Mouse (Mus musculus): ENCODE results near the gene Tubg2. TPM values are rescaled to one million over a fixed set of nuclear protein-coding genes. Genes with fewer than 3 reads are reported as not detected.

Gene Tubg2
- polyA plus RNA-seq, 1 experiment, result 2.4 TPM

DNA sequence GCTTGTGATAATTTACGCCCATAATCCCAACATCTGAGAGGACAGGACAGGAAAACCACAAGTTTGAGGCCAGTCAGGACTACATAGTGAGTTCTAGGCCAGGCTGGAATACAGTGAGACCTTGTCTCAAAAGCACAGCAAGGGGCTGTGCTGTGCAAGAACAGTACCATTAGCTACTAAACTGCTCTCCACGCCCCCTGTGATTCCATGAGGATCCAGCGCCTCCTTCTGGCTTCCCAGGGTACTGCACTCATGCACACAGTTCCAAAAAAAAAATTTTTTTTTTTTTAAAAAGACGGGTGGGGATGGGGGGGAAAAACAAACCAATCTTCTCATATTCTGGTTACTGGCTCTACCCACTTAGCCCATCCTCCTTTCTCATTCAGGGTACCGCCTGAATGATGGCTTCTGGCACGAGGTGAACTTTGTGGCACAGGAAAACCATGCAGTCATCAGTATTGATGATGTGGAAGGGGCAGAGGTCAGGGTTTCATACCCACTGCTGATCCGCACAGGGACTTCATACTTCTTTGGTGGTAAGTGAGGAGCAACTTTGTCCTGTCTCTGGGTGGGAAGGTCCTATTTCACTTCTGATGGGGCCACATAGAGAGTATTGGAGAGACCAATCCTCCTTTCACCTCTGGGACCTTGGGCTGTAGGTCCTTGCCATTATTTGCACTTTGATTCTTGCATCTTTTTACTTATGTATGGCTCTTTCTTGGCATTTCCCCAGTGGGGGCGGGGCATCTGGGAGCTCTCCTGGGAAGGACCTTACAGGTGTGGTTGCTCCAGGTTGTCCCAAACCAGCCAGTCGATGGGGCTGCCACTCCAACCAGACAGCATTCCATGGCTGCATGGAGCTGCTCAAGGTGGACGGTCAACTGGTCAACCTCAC, 25.4 kb downstream of the Tubg2 start:
- 33% methylated on average over 10 of the region's 10 CpGs for WGBS
- no peak overlapping the region for H3K4me3 ChIP-seq (replicated peaks; ENCODE audit: extremely low read depth, low read depth, low read length)
- peak; percentile 93 for TF ChIP-seq CTCF (IDR thresholded peaks at IDR 0.05; ENCODE audit: insufficient read depth, low read length)
- TF ChIP-seq POLR2A (IDR thresholded peaks at IDR 0.05; ENCODE audit: borderline replicate concordance, extremely low read depth, low read depth, low read length), result no peak
- H3K4me1 ChIP-seq (ENCODE audit: control insufficient read depth, insufficient read depth, low read length), result no peaks in the 10 kb centered on the region
- DNase-seq, result peak; percentile 76

DNA sequence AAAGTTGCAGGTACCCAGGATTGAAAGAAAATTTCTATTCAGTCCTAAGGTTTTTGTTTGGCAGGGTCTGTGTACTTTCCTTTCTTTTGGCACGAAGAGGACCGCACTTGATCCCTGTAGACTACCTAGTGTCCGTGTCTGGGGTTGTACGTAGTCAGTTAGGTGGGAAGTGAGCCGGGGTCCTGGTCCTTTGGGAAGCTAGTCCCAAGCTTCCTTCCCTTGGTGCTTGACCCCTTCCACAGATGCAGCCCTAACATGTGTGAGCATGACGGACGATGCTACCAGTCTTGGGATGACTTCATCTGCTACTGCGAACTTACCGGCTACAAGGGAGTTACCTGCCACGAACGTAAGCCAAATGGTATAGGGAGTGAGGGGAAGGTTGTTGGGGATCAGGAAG, 26.3 kb downstream of the Tubg2 start:
- WGBS, result 90% methylated on average over 11 of the region's 11 CpGs
- no peaks in the 10 kb centered on the region for H3K4me1 ChIP-seq (ENCODE audit: control insufficient read depth, insufficient read depth, low read length)
- TF ChIP-seq POLR2A (IDR thresholded peaks at IDR 0.05; ENCODE audit: borderline replicate concordance, extremely low read depth, low read depth, low read length), result no peak
- no peak for TF ChIP-seq CTCF (IDR thresholded peaks at IDR 0.05; ENCODE audit: insufficient read depth, low read length)
- no peak for DNase-seq
- H3K4me3 ChIP-seq (replicated peaks; ENCODE audit: extremely low read depth, low read depth, low read length), result no peak overlapping the region

DNA sequence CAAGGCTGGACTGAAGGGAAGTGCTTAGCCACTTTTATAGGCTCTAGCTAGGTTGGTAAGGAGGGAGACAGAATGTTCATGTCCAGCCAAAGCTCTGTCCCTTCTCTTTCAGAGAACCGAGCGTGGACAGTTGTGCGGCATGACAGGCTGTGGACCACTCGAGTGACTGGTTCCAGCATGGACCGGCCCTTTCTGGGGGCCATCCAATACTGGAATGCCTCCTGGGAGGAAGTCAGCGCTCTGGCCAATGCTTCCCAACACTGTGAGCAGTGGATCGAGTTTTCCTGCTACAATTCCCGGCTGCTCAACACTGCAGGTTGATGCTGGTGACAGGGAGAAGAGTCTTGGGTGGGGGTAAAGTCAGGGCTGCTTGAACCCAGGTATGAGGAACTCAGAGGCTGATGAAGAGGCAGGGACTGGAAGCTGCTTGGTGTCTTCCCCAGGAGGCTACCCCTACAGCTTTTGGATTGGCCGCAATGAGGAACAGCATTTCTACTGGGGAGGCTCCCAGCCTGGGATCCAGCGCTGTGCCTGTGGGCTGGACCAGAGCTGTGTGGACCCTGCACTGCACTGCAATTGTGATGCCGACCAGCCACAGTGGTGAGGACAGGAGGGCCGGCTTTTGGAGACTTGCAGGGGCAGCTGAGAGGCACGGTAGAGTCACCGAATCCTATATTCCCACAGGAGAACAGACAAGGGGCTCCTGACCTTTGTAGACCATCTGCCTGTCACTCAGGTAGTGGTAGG, 27.2 kb downstream of the Tubg2 start:
- 69% methylated on average over 14 of the region's 14 CpGs for WGBS
- TF ChIP-seq CTCF (IDR thresholded peaks at IDR 0.05; ENCODE audit: insufficient read depth, low read length) (no peak), POLR2A (IDR thresholded peaks at IDR 0.05; ENCODE audit: borderline replicate concordance, extremely low read depth, low read depth, low read length) (no peak)
- no peak for DNase-seq
- Histone ChIP-seq H3K4me1 (ENCODE audit: control insufficient read depth, insufficient read depth, low read length) (no peaks in the 10 kb centered on the region), H3K4me3 (replicated peaks; ENCODE audit: extremely low read depth, low read depth, low read length) (no peak overlapping the region)

DNA sequence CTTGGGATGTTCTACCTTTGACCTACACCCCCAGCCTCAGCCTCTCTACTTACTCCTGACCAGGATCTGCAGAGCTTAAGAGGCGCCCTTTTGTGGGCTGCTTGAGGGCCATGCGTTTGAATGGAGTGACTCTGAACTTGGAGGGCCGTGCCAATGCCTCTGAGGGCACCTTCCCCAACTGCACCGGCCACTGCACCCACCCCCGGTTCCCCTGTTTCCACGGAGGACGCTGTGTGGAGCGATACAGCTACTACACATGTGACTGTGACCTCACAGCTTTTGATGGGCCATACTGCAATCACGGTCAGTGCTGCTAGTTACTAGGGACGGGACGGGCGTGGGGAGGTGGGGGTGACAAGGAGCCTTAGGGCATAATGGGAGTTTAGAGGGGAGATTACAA, 29.3 kb downstream of the Tubg2 start:
- no peak for DNase-seq
- Histone ChIP-seq H3K4me3 (replicated peaks; ENCODE audit: extremely low read depth, low read depth, low read length) (no peak overlapping the region), H3K4me1 (ENCODE audit: control insufficient read depth, insufficient read depth, low read length) (no peaks in the 10 kb centered on the region)
- WGBS, result 88% methylated on average over 12 of the region's 12 CpGs
- no peak for TF ChIP-seq CTCF (IDR thresholded peaks at IDR 0.05; ENCODE audit: insufficient read depth, low read length)
- TF ChIP-seq POLR2A (IDR thresholded peaks at IDR 0.05; ENCODE audit: borderline replicate concordance, extremely low read depth, low read depth, low read length), result no peak

DNA sequence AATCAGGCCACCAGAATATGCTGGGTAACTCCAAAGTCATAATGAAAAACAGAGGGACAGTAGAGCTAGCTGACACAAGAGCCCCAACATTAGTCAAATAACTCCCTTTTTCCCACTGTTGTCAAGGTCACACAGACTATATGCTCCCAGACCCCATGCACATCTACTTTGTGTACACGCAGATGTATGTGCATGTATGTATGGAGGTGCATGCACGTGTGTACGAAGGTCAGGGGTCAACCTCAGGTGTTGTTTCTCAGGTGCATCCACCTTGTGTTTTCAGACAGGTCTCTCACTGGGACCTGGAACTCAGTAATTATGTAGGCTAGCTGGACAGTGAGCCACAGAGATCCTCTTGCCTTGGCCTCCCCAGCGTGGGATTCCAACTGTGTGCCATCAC, 29.7 kb downstream of the Tubg2 start:
- TF ChIP-seq CTCF (IDR thresholded peaks at IDR 0.05; ENCODE audit: insufficient read depth, low read length) (no peak), POLR2A (IDR thresholded peaks at IDR 0.05; ENCODE audit: borderline replicate concordance, extremely low read depth, low read depth, low read length) (no peak)
- Histone ChIP-seq H3K4me3 (replicated peaks; ENCODE audit: extremely low read depth, low read depth, low read length) (no peak overlapping the region), H3K4me1 (ENCODE audit: control insufficient read depth, insufficient read depth, low read length) (peaks cover under 1% of the 10 kb centered on the region; the same call in 1 of the 2 replicates)
- DNase-seq, result no peak
- 89% methylated on average over 4 of the region's 4 CpGs for WGBS

DNA sequence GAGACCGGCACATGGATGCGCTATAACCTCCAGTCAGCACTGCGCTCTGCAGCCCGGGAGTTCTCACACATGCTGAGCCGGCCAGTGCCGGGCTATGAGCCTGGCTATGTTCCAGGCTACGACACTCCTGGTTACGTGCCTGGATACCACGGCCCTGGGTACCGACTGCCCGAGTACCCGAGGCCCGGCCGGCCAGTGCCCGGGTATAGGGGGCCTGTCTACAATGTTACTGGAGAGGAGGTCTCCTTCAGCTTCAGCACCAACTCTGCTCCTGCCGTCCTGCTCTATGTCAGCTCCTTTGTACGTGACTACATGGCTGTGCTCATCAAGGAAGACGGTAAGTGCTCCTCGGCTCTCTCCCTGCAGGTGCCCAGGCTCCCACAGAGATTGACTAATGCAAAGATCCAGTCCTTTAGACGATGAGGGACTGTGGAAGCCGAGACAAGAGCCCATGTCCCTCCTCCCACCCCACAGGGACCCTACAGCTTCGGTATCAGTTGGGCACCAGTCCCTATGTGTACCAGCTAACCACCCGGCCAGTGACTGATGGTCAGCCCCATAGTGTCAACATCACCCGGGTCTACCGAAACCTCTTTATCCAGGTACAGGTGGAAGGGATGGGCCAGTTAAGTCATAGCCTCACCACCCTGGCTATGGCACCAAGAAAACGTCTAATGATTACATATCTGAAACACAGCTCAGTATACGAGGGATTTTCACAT, 31.0 kb downstream of the Tubg2 start:
- peaks cover 2% of the 10 kb centered on the region; the same call in 1 of the 2 replicates for H3K4me1 ChIP-seq (ENCODE audit: control insufficient read depth, insufficient read depth, low read length)
- TF ChIP-seq CTCF (IDR thresholded peaks at IDR 0.05; ENCODE audit: insufficient read depth, low read length) (no peak), POLR2A (IDR thresholded peaks at IDR 0.05; ENCODE audit: borderline replicate concordance, extremely low read depth, low read depth, low read length) (no peak)
- H3K4me3 ChIP-seq (replicated peaks; ENCODE audit: extremely low read depth, low read depth, low read length), result no peak overlapping the region
- 90% methylated on average over 27 of the region's 27 CpGs for WGBS
- no peak for DNase-seq

DNA sequence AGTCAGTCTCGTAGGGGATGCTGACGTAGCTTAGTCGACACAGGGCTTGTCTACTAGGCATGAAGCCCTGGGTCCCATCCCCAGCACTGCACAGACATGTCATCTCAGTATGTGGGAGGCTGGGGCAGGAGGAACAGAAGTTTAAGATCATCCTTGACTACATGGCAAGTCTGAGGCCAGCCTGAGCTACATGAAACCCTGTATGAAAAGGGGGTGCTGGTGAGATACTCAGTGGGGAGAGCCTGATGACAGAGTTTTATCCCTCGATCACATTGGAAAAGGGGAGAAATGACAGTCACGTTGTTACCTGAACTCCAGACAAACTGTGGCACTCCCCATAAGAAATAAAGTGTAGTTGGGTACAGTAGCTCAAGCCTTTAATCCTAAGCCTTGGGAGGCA, 31.8 kb downstream of the Tubg2 start:
- no peak for DNase-seq
- 92% methylated on average over 5 of the region's 5 CpGs for WGBS
- peaks cover 2% of the 10 kb centered on the region; the same call in 1 of the 2 replicates for H3K4me1 ChIP-seq (ENCODE audit: control insufficient read depth, insufficient read depth, low read length)
- TF ChIP-seq POLR2A (IDR thresholded peaks at IDR 0.05; ENCODE audit: borderline replicate concordance, extremely low read depth, low read depth, low read length) (no peak), CTCF (IDR thresholded peaks at IDR 0.05; ENCODE audit: insufficient read depth, low read length) (no peak)
- no peak overlapping the region for H3K4me3 ChIP-seq (replicated peaks; ENCODE audit: extremely low read depth, low read depth, low read length)

DNA sequence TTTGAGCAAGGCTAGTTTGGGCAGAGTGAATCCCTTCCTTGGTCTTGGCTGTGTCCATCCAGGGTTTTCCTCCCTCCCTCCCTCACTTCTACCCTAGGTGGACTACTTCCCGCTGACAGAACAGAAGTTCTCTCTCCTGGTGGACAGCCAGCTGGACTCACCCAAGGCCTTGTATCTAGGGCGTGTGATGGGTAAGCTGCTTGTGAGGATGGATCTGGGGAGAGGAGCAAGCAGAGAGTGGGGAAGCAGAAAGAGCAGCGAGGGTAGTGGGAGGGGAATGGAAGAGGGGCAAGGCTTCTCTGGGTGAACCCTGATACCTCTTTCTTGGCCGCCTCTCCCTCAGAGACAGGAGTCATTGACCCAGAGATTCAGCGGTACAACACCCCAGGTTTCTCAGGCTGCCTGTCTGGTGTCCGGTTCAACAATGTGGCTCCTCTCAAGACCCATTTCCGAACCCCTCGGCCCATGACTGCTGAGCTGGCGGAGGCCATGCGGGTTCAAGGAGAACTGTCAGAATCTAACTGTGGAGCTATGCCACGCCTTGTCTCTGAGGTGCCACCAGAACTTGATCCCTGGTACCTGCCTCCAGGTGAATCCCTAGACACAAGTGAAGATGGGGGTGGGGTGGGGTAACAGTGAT, 32.6 kb downstream of the Tubg2 start:
- WGBS, result 79% methylated on average over 11 of the region's 11 CpGs

More for the DNA sequence above, 32.6 kb downstream of the Tubg2 start:
- Histone ChIP-seq H3K4me1 (ENCODE audit: control insufficient read depth, insufficient read depth, low read length) (peaks cover 2% of the 10 kb centered on the region; the same call in 1 of the 2 replicates), H3K4me3 (replicated peaks; ENCODE audit: extremely low read depth, low read depth, low read length) (no peak overlapping the region)
- no peak for TF ChIP-seq POLR2A (IDR thresholded peaks at IDR 0.05; ENCODE audit: borderline replicate concordance, extremely low read depth, low read depth, low read length)
- TF ChIP-seq CTCF (IDR thresholded peaks at IDR 0.05; ENCODE audit: insufficient read depth, low read length), result no peak
- no peak for DNase-seq

Measured in lung, adult 2 months (tissue).